Mouse (Mus musculus) c-Kit-positive CD71-positive TER-119-negative erythroid progenitor cells, embryonic 14.5 days (primary cell): ENCODE measurements around the gene Wdr60.

Source experiments
- DNase-seq: peaks from one replicate; pipeline ENCODE4 v3.0.0-alpha.2; 2013; ENCODE audit warnings: low read depth

Wdr60 gene

DNA sequence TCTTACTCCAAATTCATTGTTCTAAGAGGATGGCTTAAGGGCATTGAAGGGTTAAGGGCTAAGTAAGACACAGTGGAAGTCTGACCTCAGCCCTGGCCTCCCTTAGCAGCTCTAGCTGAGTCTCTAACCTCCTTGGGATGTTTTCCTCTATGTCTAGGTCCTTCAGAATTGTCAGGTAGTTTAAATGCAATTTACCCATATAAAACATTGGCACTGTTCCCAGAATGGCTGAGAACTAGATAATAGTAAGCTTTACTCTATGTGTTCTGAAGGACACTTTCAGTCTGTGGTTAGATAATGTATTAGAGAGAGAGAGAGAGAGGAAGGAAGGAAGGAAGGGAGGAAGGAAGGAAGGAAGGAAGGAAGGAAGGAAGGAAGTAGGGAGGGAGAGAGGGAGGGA is 80.4 kb downstream of the Wdr60 start:
- DNase-seq = no peak

DNA sequence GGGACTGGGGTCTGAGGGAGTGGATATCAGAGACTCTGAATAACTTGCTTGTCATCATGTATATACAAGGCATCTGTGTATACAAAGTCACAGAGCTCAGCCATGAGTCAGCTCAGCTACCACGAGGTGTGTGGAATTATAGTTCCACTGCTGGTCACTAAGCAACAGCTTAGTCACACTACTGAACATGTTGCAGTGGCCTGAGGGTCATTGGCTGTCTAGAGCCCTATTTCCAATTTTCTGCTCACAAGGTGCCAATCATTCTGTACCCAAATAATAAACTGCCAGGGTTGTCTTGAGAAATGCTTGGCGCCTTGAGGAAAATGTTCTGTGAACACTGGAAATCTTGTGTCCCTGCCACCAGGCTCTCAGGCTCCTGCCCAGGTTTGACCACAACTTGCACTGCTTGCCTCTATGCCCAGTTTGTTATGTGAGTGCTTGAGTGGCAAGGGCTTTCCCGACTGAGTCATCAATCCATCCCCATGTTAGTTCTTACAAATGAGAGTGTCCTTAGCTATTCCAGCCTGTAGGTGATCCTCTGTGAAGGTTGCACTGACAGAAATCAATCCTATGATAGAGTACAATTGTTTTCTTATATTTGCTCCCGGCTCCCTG is 81.3 kb downstream of the Wdr60 start:
- DNase-seq = no peak

DNA sequence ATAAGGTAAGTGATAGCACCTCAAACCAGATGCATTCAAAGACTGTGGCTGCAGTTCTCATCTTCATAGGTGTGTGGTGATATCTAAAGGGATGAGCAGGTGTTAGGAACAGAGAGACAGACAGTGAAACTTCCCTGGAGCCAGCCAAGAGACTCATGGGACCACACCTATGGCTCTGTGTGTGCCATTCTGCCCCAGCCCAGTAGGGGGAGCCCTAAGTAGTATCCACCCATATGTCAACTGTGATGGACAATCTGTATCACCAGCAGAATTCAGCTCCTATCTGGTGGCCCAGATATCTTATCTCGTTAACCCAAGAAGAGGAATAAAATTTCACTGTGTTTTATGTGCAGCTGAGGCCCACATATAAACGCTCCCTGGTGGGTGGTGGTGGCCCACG is 85.9 kb downstream of the Wdr60 start:
- peak; percentile 41 for DNase-seq

DNA sequence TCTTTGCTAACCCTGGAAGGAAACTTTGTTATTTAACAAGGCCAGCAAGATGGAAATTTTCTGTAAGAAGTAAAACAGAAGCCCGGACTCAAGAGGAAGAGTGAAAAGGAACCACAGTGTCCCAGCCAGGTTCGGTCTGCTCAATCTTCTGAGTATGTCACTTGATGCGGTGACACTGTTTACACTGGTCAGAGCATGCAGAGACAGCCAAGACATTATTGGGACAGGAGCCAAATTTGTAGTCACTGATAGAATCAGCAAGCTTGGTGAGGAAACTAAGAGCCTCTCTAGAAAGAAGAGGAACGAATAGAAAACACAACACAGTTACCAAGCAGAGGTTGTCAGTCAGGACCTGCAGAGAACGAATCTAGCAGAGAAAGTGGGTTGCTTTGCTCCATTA is 93.2 kb downstream of the Wdr60 start:
- DNase-seq = no peak

DNA sequence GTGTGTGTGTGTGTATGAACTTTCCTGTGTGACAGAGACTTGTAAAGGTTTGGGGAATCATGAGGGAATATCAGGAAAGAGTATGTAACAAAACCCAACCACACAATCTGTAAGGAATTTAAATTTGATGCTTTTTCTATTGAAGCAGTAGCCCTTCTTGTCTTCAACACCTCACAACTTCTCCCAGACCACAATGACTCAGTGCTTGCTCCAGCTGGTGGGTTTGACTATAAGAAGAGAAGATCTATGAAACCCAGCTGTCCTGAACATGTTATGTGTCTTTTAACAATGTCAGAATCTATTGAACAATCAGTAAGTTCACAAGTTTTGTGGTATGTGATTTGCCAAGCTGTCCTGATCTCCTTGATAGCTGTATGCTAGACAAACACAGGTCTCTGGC is 97.5 kb downstream of the Wdr60 start:
- DNase-seq = no peak

DNA sequence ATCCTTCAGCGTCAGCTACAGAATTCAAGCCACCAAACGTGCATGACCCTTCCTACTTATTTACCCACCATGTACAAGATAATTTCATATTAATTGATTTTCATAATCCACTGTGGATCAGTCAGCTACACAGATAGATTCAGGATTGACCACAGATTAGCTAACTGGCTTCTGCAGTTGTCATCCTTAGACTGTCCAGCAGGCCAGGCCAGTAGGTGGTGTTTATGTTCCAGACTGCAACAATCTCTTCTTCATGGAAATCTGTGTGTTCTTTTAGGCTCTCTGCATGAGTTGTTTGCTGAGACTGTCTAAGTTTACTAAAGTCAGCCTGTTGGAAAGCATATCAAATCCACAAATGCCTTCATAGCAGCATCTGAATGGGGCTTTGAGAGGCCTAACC is 103.1 kb downstream of the Wdr60 start:
- DNase-seq = no peak

DNA sequence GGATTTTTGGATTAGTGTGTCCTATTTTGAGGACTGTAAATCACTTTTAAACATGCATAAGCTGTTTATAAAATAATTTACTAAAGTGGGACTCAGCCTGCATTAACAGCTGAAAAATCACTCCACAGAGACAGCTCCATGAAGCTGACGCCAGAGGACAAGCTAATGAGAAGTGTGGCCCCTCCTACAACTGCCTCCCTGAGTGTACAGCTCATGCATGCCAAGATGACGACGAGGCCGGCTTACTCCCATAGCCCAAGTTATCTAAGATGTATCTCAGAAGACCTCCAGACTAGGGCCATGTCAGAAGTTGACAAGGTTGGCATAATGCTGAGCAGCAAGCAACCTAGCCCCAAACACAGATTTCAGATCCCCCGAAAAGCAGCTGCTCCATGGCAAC is 103.6 kb downstream of the Wdr60 start:
- DNase-seq = no peak

DNA sequence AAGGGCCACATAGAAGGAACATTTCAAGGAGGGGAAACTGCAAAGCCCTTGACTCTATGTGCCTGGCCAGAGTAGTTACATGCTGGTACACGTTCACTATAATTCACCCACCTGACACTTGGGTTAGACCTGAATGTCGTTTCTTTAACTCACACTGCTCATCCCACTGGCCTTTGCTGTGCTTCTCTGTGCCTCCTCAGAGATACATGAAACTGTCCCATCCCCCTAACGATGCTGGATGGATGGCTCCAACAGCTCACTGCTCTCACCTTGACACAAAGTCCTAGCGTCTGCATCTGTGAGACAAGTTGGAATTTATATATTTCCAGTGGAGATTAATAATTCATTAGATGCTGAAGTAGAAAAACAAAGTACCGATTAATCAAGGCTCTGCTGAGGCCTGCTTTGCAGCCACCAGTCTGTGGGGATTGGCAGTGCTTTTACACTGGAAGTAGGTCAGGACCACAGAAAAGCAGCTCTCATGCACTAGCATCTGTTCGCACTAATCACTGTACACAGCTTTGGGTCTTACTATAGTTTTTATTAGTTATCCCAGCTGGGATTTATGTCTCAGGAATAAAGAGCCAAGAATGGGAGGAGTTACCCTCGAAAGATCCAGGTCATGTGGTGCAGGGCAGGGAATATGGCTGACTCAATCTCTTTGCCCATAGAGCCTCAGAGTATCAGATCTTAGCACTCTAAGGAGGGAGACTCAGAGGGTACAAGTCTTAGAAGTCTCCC is 105.9 kb downstream of the Wdr60 start:
- no peak for DNase-seq
